Mouse (Mus musculus) heart, embryonic 13.5 days (tissue): ENCODE data around the gene Efhc1. TPM values are rescaled to one million over a fixed set of nuclear protein-coding genes. Genes with fewer than 3 reads are reported as not detected.

ENCODE experiments used
- ATAC-seq: fragments of 200-750 bp; cut with Nextera tagmentation; 2 replicates; pipeline ENCODE4 v1.8.0; 2017; ENCODE audit warnings: moderate TSS enrichment; ENCODE audit not compliant: insufficient number of reproducible peaks, low FRiP score, low TSS enrichment; ENCODE audit errors: extremely low read depth
- H3K27ac ChIP-seq: fragments of 300-500 bp; sonication (generic); replicated peaks from 2 replicates; pipeline ENCODE4 v1.5.1; 2015; ENCODE audit warnings: moderate library complexity, mild to moderate bottlenecking, inconsistent platforms
- H3K27me3 ChIP-seq: fragments of 300-500 bp; sonication (generic); replicated peaks from 2 replicates; pipeline ENCODE4 v1.6.1; 2015; ENCODE audit warnings: mild to moderate bottlenecking, inconsistent platforms
- H3K36me3 ChIP-seq: fragments of 300-500 bp; sonication (generic); 2 replicates; pipeline ENCODE4 v1.6.1; 2015; ENCODE audit warnings: mild to moderate bottlenecking, inconsistent platforms
- H3K4me1 ChIP-seq: fragments of 300-500 bp; sonication (generic); 2 replicates; pipeline ENCODE4 v1.6.1; 2015; ENCODE audit warnings: inconsistent platforms
- H3K4me2 ChIP-seq: fragments of 300-500 bp; sonication (generic); 2 replicates; pipeline ENCODE4 v1.6.1; 2015; ENCODE audit warnings: inconsistent platforms, mild to moderate bottlenecking, moderate library complexity
- H3K4me3 ChIP-seq: fragments of 300-500 bp; sonication (generic); 2 replicates; pipeline ENCODE4 v1.5.1; 2015; ENCODE audit warnings: moderate library complexity, mild to moderate bottlenecking, inconsistent platforms
- H3K9ac ChIP-seq: fragments of 300-500 bp; sonication (generic); 2 replicates; pipeline ENCODE4 v1.6.1; 2015; ENCODE audit warnings: inconsistent platforms, mild to moderate bottlenecking, moderate library complexity
- H3K9me3 ChIP-seq: fragments of 300-500 bp; sonication (generic); 2 replicates; pipeline ENCODE4 v1.6.1; 2016; ENCODE audit warnings: inconsistent platforms
- WGBS: fragments of 180-500 bp; shearing (Covaris S2); methylation state at CpG from one replicate; pipeline ENCODE4 v1.1.7; 2015; ENCODE audit warnings: mixed read lengths; 5-methylcytosine and 5-hydroxymethylcytosine counted together
- polyA plus RNA-seq: library from polyadenylated mRNA; unstranded; fragments of >200 nt; fragmentation: Nextera tagmentation; extraction: Ambion mirVana; gene quantifications from 2 replicates; pipeline ENCODE4 v1.2.1, GENCODE M21; 2015

Efhc1 gene
- 1.6 and 1.7 TPM in 2 replicates for polyA plus RNA-seq

DNA sequence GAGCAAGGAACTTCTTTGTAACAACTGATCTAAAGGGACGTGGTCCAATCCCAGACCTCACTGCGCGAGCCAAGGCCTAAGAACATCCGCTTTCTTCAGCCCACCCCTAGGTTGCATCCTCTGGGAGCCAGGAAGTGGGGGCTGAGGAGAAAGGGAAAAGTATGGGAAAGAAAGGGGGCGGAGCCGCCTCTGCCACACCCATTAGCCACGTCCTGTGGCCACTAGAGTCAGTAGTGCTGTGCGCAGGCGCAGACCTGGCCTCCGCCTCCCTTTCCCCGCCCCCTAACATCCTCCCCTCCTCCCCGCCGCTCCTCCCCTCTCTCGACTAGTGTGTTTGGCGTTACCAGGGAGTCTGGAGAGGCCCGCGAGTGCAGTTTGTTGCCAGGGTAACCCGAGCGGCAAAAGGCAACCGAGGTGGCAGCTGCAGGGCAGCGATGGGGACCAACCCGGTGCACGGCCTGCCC, at the start of gene Efhc1:
Gene Efhc1, plus strand, starts transcription at position 327 of the 464 bp plus-strand sequence.
- peak within 1 kb of the TSS; percentile 61 for H3K27ac ChIP-seq
- H3K4me1 ChIP-seq, result peaks cover 11% of the 10 kb centered on the region
- H3K4me3 ChIP-seq, result peak within 1 kb of the TSS; percentile 68
- H3K27me3 ChIP-seq, result no peaks in the 10 kb centered on the region
- no peaks in the 10 kb centered on the region for H3K36me3 ChIP-seq
- peak within 1 kb of the TSS; percentile 88 for H3K4me2 ChIP-seq
- H3K9ac ChIP-seq, result peak within 1 kb of the TSS; percentile 81
- peak; percentile 91 for ATAC-seq
- H3K9me3 ChIP-seq, result no peaks in the 10 kb centered on the region
- under 1% methylated on average over 23 of the region's 23 CpGs for WGBS

DNA sequence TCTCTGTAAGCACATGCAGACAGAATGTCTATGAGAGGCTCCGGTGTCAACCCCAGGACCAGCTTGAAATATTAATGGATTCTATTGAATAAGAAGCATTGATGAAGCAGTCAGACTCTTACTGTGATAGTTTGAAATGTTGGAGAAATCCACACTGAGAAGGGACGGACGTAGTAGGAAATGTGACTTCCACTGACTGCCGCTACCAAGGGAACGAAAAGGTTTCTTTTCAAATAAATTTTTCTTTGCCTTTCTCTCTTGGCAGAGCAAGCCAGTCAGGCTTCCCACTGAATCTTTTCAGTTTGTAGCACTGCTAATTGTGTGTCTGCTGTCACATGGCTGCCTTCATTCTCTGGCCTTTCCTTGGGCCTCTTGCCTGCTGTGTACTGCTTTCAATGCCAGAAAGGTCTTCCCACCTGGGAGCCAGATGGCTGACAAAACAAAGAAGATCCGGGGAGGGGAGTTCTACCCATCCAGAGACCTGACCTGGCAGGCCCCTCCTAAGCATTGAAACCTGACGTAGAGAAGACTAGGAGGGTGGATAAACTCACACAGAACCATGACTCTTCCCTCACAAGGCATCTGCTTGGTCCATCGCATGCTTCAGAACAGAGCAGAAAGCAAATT, 45.8 kb upstream of the Efhc1 start:
- Histone ChIP-seq H3K4me2 (no peak overlapping the region), H3K4me1 (peaks cover 7% of the 10 kb centered on the region), H3K4me3 (no peak overlapping the region), H3K9ac (no peak overlapping the region), H3K9me3 (no peaks in the 10 kb centered on the region), H3K27me3 (no peaks in the 10 kb centered on the region), H3K27ac (no peak overlapping the region), H3K36me3 (no peaks in the 10 kb centered on the region)
- ATAC-seq, result no peak
- WGBS, result 83% methylated on average over 8 of the region's 8 CpGs

DNA sequence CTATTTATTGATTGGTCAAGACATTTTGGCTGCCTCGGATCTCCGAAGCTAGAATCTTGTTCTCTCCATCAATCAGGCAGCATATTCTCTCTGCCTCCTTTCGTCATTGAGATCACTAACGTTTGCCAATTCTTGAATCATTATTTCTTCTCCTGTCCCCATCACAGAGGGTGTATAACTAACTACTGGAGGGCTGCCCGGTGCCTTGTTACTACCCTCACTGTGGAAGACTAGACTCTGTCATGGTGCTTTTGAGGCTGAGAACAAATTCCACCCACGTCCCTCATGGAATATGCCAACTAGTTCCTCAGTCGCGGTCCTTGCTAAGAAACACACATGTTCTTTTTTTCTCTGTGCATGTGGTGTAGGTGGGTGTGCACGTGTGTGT, 45.3 kb upstream of the Efhc1 start:
- no peak overlapping the region for H3K4me3 ChIP-seq
- ATAC-seq, result no peak
- 81% methylated on average over 9 of the region's 9 CpGs for whole genome bisulfite sequencing

DNA sequence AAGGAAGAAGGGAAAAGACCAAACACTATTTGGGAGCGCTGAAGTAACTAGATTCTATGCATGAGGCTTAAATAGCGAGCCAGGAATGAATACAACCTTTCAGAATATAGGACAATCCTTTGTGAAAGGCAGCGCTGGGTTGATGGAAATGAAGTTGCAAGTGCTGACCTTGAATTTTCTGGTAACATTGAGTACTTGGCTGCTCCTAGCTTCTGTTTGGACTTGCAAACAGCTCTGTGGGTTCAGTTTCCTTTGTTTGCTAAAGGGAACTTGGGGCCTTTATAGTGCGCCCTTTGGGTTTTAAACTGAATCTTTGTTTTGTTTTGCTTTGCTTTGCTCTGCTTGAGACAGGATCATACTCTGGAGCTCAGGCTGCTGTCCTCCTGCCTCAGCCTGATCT, 42.9 kb upstream of the Efhc1 start:
- H3K4me1 ChIP-seq, result peaks cover 5% of the 10 kb centered on the region
- H3K27me3 ChIP-seq, result no peaks in the 10 kb centered on the region
- H3K27ac ChIP-seq, result no peak overlapping the region
- no peak for ATAC-seq
- no peak overlapping the region for H3K4me3 ChIP-seq
- WGBS, result 44% methylated on average over 4 of the region's 4 CpGs
- no peak overlapping the region for H3K4me2 ChIP-seq
- no peaks in the 10 kb centered on the region for H3K9me3 ChIP-seq
- no peak overlapping the region for H3K9ac ChIP-seq
- H3K36me3 ChIP-seq, result no peaks in the 10 kb centered on the region

More for the DNA sequence above, 45.3 kb upstream of the Efhc1 start:
- Histone ChIP-seq H3K9me3 (no peaks in the 10 kb centered on the region), H3K27ac (no peak overlapping the region), H3K4me1 (peaks cover 7% of the 10 kb centered on the region), H3K9ac (no peak overlapping the region), H3K27me3 (no peaks in the 10 kb centered on the region), H3K36me3 (no peaks in the 10 kb centered on the region), H3K4me2 (no peak overlapping the region)

- ATAC-seq, result no peak
- 47% methylated on average over 2 of the region's 2 CpGs for WGBS
- no peaks in the 10 kb centered on the region for H3K4me1 ChIP-seq
Observed at GRCm38 (mm10) chr1:20912115-20912514, 39.3 kb upstream of the Efhc1 start.

GRCm38 (mm10) chr1:20912527-20913171, 38.8 kb upstream of the Efhc1 start:
- no peak overlapping the region for H3K9ac ChIP-seq
- no peak overlapping the region for H3K4me3 ChIP-seq
- ATAC-seq, result no peak
- H3K36me3 ChIP-seq, result no peaks in the 10 kb centered on the region
- WGBS, result 62% methylated on average over 13 of the region's 13 CpGs
- 0 out of 2 replicates have a peak overlapping the region, but pooled peaks have one; percentile 7 for H3K4me2 ChIP-seq
- H3K9me3 ChIP-seq, result no peaks in the 10 kb centered on the region
- no peak overlapping the region for H3K27ac ChIP-seq
- no peaks in the 10 kb centered on the region for H3K27me3 ChIP-seq
- H3K4me1 ChIP-seq, result no peaks in the 10 kb centered on the region

More at GRCm38 (mm10) chr1:20912115-20912514, 39.3 kb upstream of the Efhc1 start:
- H3K27ac ChIP-seq, result no peak overlapping the region
- no peaks in the 10 kb centered on the region for H3K36me3 ChIP-seq
- no peaks in the 10 kb centered on the region for H3K9me3 ChIP-seq
- H3K4me2 ChIP-seq, result no peak overlapping the region
- no peak overlapping the region for H3K4me3 ChIP-seq
- H3K9ac ChIP-seq, result no peak overlapping the region
- H3K27me3 ChIP-seq, result no peaks in the 10 kb centered on the region

DNA sequence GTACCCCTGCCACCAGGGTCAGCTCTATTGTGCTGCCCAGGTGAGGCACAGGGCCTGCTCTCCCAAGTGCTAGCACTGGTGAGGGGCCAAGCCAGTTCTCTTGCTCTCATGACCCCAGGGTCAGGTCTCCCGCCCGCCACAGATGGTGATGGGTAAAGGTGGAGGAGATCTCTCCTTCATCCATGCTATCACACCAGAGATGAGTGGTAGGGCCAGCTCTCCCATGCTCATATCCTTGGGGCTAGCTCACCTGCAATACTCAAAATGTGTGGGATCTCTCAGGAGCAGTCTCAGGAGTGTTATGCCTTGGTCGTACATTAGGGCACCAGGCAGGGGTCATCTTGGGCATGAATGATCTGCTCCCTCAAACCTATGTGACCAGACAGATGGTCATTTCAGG, 36.7 kb upstream of the Efhc1 start:
- H3K4me2 ChIP-seq, result no peak overlapping the region
- H3K4me1 ChIP-seq, result no peaks in the 10 kb centered on the region
- H3K4me3 ChIP-seq, result no peak overlapping the region
- no peak for ATAC-seq
- 83% methylated on average over 3 of the region's 3 CpGs for WGBS
- H3K9ac ChIP-seq, result no peak overlapping the region
- no peaks in the 10 kb centered on the region for H3K9me3 ChIP-seq
- no peak overlapping the region for H3K27ac ChIP-seq
- H3K27me3 ChIP-seq, result no peaks in the 10 kb centered on the region
- no peaks in the 10 kb centered on the region for H3K36me3 ChIP-seq

DNA sequence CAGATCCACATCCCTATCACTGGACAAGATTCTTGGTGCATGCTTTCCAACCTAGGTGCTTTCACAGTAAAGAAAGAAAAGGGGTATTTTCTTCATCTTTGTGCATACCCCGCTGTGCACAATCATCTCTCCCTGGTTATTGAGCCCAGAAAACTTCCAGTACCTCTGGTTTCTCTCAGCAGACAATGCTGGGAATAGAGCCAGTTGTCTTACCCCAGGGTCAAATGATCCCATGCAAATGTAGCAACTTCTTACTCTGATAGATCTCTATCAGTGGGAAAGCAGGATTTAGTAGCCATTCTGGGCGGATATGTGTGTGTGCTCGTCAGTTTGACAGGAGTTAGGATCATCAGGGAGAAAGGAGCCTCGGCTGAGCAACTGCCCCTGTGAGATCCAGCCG, 35.8 kb upstream of the Efhc1 start:
- WGBS, result 76% methylated on average over 5 of the region's 5 CpGs

GRCm38 (mm10) chr1:20917496-20918050, 33.9 kb upstream of the Efhc1 start:
- no peak overlapping the region for H3K9ac ChIP-seq
- peaks cover 4% of the 10 kb centered on the region for H3K4me1 ChIP-seq
- H3K4me3 ChIP-seq, result no peak overlapping the region
- no peaks in the 10 kb centered on the region for H3K27me3 ChIP-seq
- H3K9me3 ChIP-seq, result no peaks in the 10 kb centered on the region
- no peak for ATAC-seq
- H3K4me2 ChIP-seq, result no peak overlapping the region
- WGBS, result 63% methylated on average over 6 of the region's 6 CpGs
- no peaks in the 10 kb centered on the region for H3K36me3 ChIP-seq
- no peak overlapping the region for H3K27ac ChIP-seq

More for the DNA sequence above, 35.8 kb upstream of the Efhc1 start:
- Histone ChIP-seq H3K4me3 (no peak overlapping the region), H3K27me3 (no peaks in the 10 kb centered on the region), H3K9ac (no peak overlapping the region), H3K36me3 (no peaks in the 10 kb centered on the region), H3K27ac (no peak overlapping the region), H3K9me3 (no peaks in the 10 kb centered on the region), H3K4me1 (no peaks in the 10 kb centered on the region), H3K4me2 (no peak overlapping the region)
- no peak for ATAC-seq

GRCm38 (mm10) chr1:20919728-20920127, 31.7 kb upstream of the Efhc1 start:
- H3K27ac ChIP-seq, result no peak overlapping the region
- no peak for ATAC-seq
- WGBS, result 78% methylated on average over 2 of the region's 2 CpGs

DNA sequence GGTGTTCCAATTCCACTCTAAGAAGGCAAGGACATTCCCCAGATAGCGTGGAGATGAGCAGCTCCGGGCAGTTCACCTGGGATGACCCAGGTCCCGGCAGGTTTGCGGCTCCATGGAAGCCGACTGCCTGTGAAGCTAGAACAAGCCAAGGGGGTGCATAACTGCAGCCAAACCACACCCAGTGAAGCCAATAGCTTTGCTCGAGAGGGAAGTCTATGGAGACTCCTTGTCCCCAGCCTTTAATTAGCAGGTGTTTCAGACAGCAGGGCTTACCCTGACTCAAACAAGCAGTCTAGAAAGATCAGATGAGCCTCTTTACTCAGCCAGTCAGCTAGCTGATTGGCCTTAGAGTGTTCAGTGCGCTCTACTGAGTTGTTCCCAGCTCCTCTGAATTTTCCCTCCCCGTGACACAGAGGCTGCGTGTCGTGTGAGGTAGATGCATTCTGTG, 30.3 kb upstream of the Efhc1 start:
- H3K36me3 ChIP-seq, result no peaks in the 10 kb centered on the region
- H3K4me2 ChIP-seq, result no peak overlapping the region
- H3K9me3 ChIP-seq, result no peaks in the 10 kb centered on the region
- WGBS, result 75% methylated on average over 10 of the region's 10 CpGs
- H3K27ac ChIP-seq, result no peak overlapping the region
- no peak overlapping the region for H3K9ac ChIP-seq
- H3K4me1 ChIP-seq, result peaks cover 16% of the 10 kb centered on the region
- H3K27me3 ChIP-seq, result no peaks in the 10 kb centered on the region
- no peak overlapping the region for H3K4me3 ChIP-seq
- ATAC-seq, result no peak; the same call in 1 of the 2 replicates

More at GRCm38 (mm10) chr1:20919728-20920127, 31.7 kb upstream of the Efhc1 start:
- Histone ChIP-seq H3K9ac (no peak overlapping the region), H3K27me3 (no peaks in the 10 kb centered on the region), H3K36me3 (no peaks in the 10 kb centered on the region), H3K4me3 (no peak overlapping the region), H3K4me1 (peaks cover 16% of the 10 kb centered on the region), H3K4me2 (no peak overlapping the region), H3K9me3 (no peaks in the 10 kb centered on the region)
